Mouse (Mus musculus) kidney, adult 2 months (tissue): ENCODE results near the gene Sarm1.

Experiments used
- CTCF ChIP-seq: fragments of 200-500 bp; conservative IDR thresholded peaks from 2 replicates; pipeline ENCODE4 v1.5.1; 2011; ENCODE audit warnings: low read depth, mild to moderate bottlenecking, control low read depth, low read length, moderate library complexity, mixed read lengths; ENCODE audit not compliant: insufficient read depth, insufficient read length
- POLR2A ChIP-seq: fragments of 200-500 bp; IDR thresholded peaks from one replicate; pipeline ENCODE4 v1.6.1; 2011; ENCODE audit warnings: low read depth, low read length, control low read depth

- no peak for TF ChIP-seq CTCF
- TF ChIP-seq POLR2A: no peak
Measured at GRCm38 (mm10) chr11:78500623-78501202, 3.2 kb upstream of the Sarm1 start.
